Mouse (Mus musculus) embryonic fibroblast, embryonic 13.5 days (primary cell): Measurements from ENCODE around the gene Fam129a.

ENCODE experiments used
- CTCF ChIP-seq: IDR thresholded peaks from 2 replicates; pipeline ENCODE4 v1.5.1; 2011; ENCODE audit warnings: mild to moderate bottlenecking, control low read depth, low read length, moderate library complexity, borderline replicate concordance; ENCODE audit not compliant: insufficient read depth
- POLR2A ChIP-seq: IDR thresholded peaks from 2 replicates; pipeline ENCODE4 v1.6.1; 2011; ENCODE audit warnings: low read depth, mild to moderate bottlenecking, control low read depth, low read length, moderate library complexity

- TF ChIP-seq POLR2A (no peak), CTCF (no peak)
Measured at GRCm38 (mm10) chr1:151709734-151710022, 138.7 kb downstream of the Fam129a start.
